Mouse (Mus musculus) thymus, adult 2 months (tissue): ENCODE results near the gene Tcf25.

Experiments
- CTCF ChIP-seq: fragments of 200-500 bp; IDR thresholded peaks from 2 replicates; pipeline ENCODE4 v1.5.1; 2012; ENCODE audit warnings: mild to moderate bottlenecking, control low read depth, low read length, moderate library complexity, borderline replicate concordance; ENCODE audit not compliant: control insufficient read depth, poor library complexity, insufficient read depth; ENCODE audit errors: extremely low read depth
- POLR2A ChIP-seq: fragments of 200-500 bp; IDR thresholded peaks from 2 replicates; pipeline ENCODE4 v1.6.1; 2012; ENCODE audit warnings: mild to moderate bottlenecking, low read length, control low read depth, moderate library complexity; ENCODE audit not compliant: control insufficient read depth, poor library complexity, insufficient read depth; ENCODE audit errors: extremely low read depth

- no peak for TF ChIP-seq CTCF
- no peak for TF ChIP-seq POLR2A
Observed at GRCm38 (mm10) chr8:123384883-123385540, 11.5 kb downstream of the Tcf25 start.
